In genomic region chr15:6906260-6907047, GRCm38 (mm10) we compare ENCODE assay signal across 21 mouse cellular contexts. TPM values are rescaled to one million over a fixed set of nuclear protein-coding genes. Genes with fewer than 3 reads are reported as not detected.
DNase-seq lines count a peak whose midpoint lies in the region; ATAC-seq lines count a peak whose summit lies in the region.
"Had no signal": no experiment of that assay in that cellular context is flagged by ENCODE, and none has a peak within 500 bp of the region (broad histone marks: within the 10 kb centered on the region; RNA-seq: fewer than 3 reads in every experiment).

No protein-coding gene starts in this region.

- peak; percentile 90 for DNase-seq in heart, adult 11 months
- no peak for DNase-seq in heart, embryonic 10.5 days (ENCODE audit: low spot score)
- DNase-seq in layer of hippocampus, adult 18-20 months (ENCODE audit: low spot score in 2 of 2) = peak; percentile 38 to 63
- DNase-seq in layer of hippocampus, adult 9-10 months (ENCODE audit: low spot score) = no peak
- DNase-seq in ZHBTc4 (ENCODE audit: low read depth, low spot score) = peak; percentile 21
- peak; percentile 52 for DNase-seq in layer of hippocampus, adult 9-11 months
- DNase-seq in embryonic facial prominence, embryonic 10.5 days (ENCODE audit: low spot score) = no peak
- DNase-seq: adrenal gland, adult 8-10 months; adrenal gland, postnatal 36 days; cerebellum, adult 11-12 months; cerebellum, adult 9-10 months; cerebellum, postnatal 25 days; gastrocnemius, postnatal 36 days had no signal

- peaks cover 16% of the 10 kb centered on the region for H3K4me1 ChIP-seq in heart, embryonic 10.5 days
- H3K4me1 ChIP-seq in embryonic facial prominence, embryonic 10.5 days = peaks cover 5% of the 10 kb centered on the region; the same call in 1 of the 2 replicates
- H3K4me1 ChIP-seq in midbrain, embryonic 16.5 days (ENCODE audit: control insufficient read depth, insufficient read depth, low read length) = peaks cover 2% of the 10 kb centered on the region; the same call in 1 of the 2 replicates
- H3K4me1 ChIP-seq: intestine, embryonic 15.5 days had no signal

- no peaks in the 10 kb centered on the region for H3K36me3 ChIP-seq in heart, embryonic 10.5 days
- no peaks in the 10 kb centered on the region for H3K36me3 ChIP-seq in embryonic facial prominence, embryonic 10.5 days (replicated peaks)
- H3K36me3 ChIP-seq in midbrain, embryonic 16.5 days (ENCODE audit: control insufficient read depth, insufficient read depth, low read length) = no peaks in the 10 kb centered on the region
- H3K36me3 ChIP-seq: embryonic facial prominence, embryonic 13.5 days; forebrain, embryonic 12.5 days; heart, embryonic 15.5 days; hindbrain, embryonic 10.5 days; intestine, embryonic 15.5 days had no signal

- no peaks in the 10 kb centered on the region for H3K27me3 ChIP-seq in heart, embryonic 10.5 days (ENCODE audit: insufficient read depth, poor library complexity, severe bottlenecking)
- H3K27me3 ChIP-seq in embryonic facial prominence, embryonic 10.5 days (replicated peaks; ENCODE audit: low read depth, poor library complexity, severe bottlenecking) = peaks cover 16% of the 10 kb centered on the region; the same call in 1 of the 2 replicates
- H3K27me3 ChIP-seq in midbrain, embryonic 16.5 days (ENCODE audit: control insufficient read depth, insufficient read depth, low read depth, low read length) = no peaks in the 10 kb centered on the region
- H3K27me3 ChIP-seq: forebrain, embryonic 12.5 days had no signal

- H3K9ac ChIP-seq in midbrain, embryonic 16.5 days (ENCODE audit: low read depth, low read length) = no peak overlapping the region
- H3K9ac ChIP-seq: embryonic facial prominence, embryonic 13.5 days; forebrain, embryonic 12.5 days; heart, embryonic 15.5 days; hindbrain, embryonic 14.5 days; intestine, embryonic 15.5 days had no signal

- WGBS in heart, embryonic 10.5 days = 61% methylated on average over 19 of the region's 19 CpGs
- 86% methylated on average over 19 of the region's 19 CpGs for WGBS in embryonic facial prominence, embryonic 10.5 days
- WGBS in midbrain, embryonic 16.5 days = 86% methylated on average over 19 of the region's 19 CpGs

- no peak for ATAC-seq in midbrain, embryonic 16.5 days
- ATAC-seq: forebrain, embryonic 16.5 days; intestine, embryonic 15.5 days had no signal

- H3K4me2 ChIP-seq in midbrain, embryonic 16.5 days (ENCODE audit: low read length) = no peak overlapping the region
- H3K4me2 ChIP-seq: embryonic facial prominence, embryonic 13.5 days; forebrain, embryonic 12.5 days; heart, embryonic 15.5 days; hindbrain, embryonic 14.5 days; intestine, embryonic 15.5 days had no signal

- no peaks in the 10 kb centered on the region for H3K9me3 ChIP-seq in heart, embryonic 10.5 days
- no peaks in the 10 kb centered on the region for H3K9me3 ChIP-seq in embryonic facial prominence, embryonic 10.5 days
- H3K9me3 ChIP-seq in midbrain, embryonic 16.5 days (replicated peaks; ENCODE audit: control insufficient read depth, low read length, poor library complexity, severe bottlenecking) = no peaks in the 10 kb centered on the region
- H3K9me3 ChIP-seq: embryonic facial prominence, embryonic 13.5 days; forebrain, embryonic 12.5 days; heart, embryonic 15.5 days; hindbrain, embryonic 10.5 days; intestine, embryonic 15.5 days had no signal

- H3K27ac ChIP-seq in heart, embryonic 10.5 days = no peak overlapping the region
- no peak overlapping the region for H3K27ac ChIP-seq in embryonic facial prominence, embryonic 10.5 days (replicated peaks)
- no peak overlapping the region for H3K27ac ChIP-seq in midbrain, embryonic 16.5 days (ENCODE audit: low read length)
- H3K27ac ChIP-seq: embryonic facial prominence, embryonic 13.5 days; forebrain, embryonic 12.5 days; heart, embryonic 15.5 days; hindbrain, embryonic 10.5 days; hindbrain, embryonic 14.5 days; intestine, embryonic 15.5 days had no signal

- no peak overlapping the region for H3K4me3 ChIP-seq in heart, embryonic 10.5 days
- no peak overlapping the region for H3K4me3 ChIP-seq in embryonic facial prominence, embryonic 10.5 days
- H3K4me3 ChIP-seq in midbrain, embryonic 16.5 days (ENCODE audit: low read depth, low read length) = no peak overlapping the region
- H3K4me3 ChIP-seq: embryonic facial prominence, embryonic 13.5 days; forebrain, embryonic 12.5 days; heart, embryonic 15.5 days; hindbrain, embryonic 10.5 days; intestine, embryonic 15.5 days had no signal

RNA-seq across cellular contexts. Expression of gene Osmr, which starts 31.7 kb away (rescaled TPM):
- polyA plus RNA-seq in heart, embryonic 10.5 days (2016; fragmentation: Nextera tagmentation; extraction: Ambion mirVana) = 0.54 and 0.97 TPM in 2 replicates
- total RNA-seq in layer of hippocampus, adult 18-20 months (2021) = 1 to 10 TPM; 2.9 to 4.5 TPM
- polyA plus RNA-seq in embryonic facial prominence, embryonic 10.5 days (2016; fragmentation: Nextera tagmentation; extraction: Ambion mirVana) = 0.35 and 0.36 TPM in 2 replicates
- polyA plus RNA-seq in midbrain, embryonic 16.5 days (2015; fragmentation: Nextera tagmentation; extraction: Ambion mirVana) = 2.1 and 2.6 TPM in 2 replicates

Comparison
In these comparisons a context has a peak if more than half of its experiments do, and no peak if none do; other contexts are left out.
1. DNase-seq: peak in heart, adult 11 months (single experiment), layer of hippocampus, adult 18-20 months (2 of 2), ZHBTc4 (single experiment) and layer of hippocampus, adult 9-11 months (single experiment); none in heart, embryonic 10.5 days (single experiment), layer of hippocampus, adult 9-10 months (single experiment) and embryonic facial prominence, embryonic 10.5 days (single experiment).